Mouse (Mus musculus): ENCODE measurements around the gene Clec16a.
A peak's percentile ranks its signal among the peaks of the same experiment; 100 is the strongest.

Gene Clec16a

DNA sequence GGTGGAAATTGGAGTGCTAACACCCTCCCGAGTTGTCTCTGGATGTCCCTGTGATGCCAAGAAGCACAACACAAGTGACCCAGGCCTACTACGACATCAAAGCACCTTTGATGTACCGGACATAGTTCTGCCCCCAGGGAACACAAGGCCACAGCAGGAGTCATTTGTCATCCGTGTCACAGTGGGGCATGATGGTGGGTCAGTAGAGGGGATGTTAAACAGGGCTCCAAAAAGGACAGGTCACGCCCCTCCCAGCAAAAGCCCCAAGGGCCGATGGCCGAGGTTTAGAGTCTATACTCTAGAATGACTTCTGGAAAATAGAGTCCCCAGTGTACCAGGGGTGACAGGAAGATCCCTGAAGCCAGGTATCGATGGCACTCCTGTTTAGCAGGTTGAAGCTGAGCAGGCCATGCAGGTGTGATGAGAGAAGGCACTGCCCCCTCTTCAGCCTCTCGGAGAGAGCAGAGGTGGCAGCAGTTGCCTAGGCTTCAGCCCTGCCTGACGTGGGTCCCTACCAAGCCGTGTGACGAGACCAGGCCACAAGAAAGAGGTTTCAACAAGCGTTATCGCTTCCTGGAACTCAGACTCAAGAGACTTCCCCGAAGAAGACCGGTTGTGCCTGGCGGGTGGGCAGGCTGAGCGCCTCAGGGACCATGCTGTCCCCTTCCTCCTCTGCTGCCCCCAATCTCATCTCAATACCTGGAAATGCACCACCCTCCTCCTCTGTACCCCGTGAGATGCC lies 226.8 kb downstream of the Clec16a start:
- DNase-seq = no peak

DNA sequence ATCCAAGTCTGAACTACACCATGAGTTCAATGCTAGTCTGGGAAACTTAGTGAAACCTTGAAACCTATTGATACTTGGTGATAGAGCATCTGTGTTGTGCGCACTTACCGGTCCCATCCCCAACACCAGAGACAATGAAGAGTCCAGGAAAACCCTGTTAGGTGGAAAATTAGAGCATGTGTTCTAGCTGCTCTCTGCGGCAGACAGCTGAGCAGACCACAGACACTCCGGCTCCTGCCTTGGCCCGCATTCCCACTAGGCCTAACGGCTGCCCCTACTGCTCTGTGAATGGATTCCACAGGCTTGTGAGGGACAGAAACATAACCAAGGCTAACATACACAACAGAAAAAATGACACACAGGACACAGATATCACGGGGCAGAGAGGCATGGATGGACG lies 228.4 kb downstream of the Clec16a start:
- DNase-seq = no peak

DNA sequence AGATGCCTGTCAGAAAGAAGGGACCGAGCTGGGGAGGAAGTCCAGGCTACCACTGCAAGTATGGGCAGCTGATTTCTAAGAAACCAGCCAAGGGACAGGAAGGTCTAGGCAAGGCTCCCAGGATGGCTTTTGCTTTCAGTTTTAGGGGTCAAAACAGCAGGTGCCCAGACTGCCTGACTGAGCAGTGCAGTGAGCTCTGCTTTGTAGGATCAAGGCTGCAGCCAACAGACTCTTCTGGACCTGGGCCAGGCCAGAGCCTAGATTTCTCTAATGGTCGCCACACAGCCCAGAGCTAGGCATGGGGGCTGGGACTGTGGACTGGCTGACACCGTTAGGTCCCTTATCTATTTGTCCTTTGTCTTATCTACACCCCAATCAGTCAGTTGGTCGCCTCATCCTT lies 229.6 kb downstream of the Clec16a start:
- DNase-seq = no peak

DNA sequence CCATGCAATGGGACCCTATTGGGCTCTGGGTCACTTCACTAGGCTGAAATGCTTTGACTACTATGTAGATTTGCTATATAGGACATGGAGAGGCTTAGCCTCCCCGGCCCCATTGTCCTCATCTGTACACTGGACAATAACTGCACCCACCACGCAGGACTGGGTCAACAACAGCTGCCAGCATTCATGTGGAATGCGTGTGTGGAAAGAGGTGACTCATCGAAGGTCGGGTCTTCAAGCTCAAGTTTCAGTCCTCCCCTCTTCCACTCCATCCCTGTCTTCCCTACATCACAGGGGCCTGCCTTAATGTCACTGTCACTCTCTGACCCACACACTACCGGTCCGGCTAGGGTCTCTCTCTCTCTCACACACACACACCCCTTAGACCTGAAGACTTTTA lies 231.2 kb downstream of the Clec16a start:
- DNase-seq = no peak

DNA sequence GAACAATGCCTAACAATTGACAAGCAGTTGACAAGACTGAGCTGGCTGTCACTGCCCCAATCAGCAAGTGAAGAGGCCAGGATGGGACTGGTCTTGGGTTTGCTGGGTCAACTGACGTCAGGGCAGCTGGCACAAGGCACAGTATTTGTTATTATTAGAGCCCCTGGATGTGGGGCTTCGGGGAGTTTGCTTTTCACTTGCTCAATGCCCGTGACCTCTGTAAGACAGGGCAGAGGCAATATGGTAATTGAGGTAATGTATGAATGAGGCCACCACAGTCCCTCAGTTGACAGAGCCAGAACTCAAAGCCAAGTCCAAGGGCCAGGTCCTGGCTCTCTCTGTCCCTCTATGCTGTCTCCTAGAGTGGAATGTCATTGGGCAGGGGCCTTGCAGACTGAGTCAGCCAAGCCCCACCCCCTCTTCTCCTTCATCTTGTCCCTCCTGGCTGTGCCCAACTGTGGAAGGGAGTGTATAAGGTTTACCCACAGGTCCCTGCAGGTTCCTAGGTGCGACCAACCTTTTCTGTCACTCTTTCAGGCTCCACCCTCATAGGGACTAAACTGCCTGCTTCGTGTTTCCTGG lies 232.5 kb downstream of the Clec16a start:
- no peak for DNase-seq

DNA sequence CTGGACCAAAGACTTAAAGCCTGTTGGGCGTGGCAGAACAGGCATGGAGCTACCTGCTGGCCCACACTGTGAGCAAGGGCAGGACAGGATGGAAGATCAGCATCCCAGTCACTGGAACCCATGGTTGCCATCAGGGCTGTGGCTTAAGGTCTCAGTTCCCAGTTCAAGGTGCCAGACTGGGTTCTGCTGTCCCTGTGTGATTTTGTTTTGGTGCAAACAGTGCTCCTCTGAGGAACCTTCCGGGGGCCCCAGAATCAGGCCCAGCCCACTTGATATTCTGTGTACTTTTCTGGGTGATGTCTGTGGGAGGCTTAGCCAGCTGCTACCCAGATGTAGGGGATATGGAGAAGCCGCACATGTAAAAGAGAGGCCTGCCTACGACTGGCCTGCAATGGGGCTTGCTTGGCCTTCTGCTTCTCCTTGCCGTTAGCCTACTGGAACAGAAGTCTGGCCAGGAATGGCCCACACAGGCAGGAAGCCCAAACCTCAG lies 235.5 kb downstream of the Clec16a start:
- DNase-seq = no peak

DNA sequence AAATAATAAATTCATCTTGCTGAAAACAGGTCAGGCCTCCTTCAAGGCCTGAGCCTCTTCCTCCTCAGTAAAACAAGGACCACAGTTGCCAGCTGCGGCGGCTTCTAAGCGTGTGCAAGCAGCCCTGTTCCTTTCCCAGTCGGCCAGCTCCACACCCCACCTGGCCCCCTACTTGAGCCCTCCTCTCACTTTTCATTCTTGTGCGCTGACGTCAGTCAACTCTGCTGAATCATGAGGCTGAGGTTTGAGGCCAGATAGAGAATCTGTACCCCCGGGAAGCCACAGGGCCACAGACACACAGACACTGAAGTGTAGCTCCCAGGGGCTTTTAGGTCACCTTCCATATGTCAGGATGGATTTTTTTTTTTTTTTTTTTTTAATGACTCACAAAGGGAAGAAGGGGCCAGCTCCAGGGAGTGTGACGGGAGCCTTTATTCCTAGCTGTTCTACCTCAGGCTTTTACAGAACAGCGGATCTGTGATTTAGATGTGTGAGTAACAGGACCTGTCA lies 236.8 kb downstream of the Clec16a start:
- DNase-seq = no peak

DNA sequence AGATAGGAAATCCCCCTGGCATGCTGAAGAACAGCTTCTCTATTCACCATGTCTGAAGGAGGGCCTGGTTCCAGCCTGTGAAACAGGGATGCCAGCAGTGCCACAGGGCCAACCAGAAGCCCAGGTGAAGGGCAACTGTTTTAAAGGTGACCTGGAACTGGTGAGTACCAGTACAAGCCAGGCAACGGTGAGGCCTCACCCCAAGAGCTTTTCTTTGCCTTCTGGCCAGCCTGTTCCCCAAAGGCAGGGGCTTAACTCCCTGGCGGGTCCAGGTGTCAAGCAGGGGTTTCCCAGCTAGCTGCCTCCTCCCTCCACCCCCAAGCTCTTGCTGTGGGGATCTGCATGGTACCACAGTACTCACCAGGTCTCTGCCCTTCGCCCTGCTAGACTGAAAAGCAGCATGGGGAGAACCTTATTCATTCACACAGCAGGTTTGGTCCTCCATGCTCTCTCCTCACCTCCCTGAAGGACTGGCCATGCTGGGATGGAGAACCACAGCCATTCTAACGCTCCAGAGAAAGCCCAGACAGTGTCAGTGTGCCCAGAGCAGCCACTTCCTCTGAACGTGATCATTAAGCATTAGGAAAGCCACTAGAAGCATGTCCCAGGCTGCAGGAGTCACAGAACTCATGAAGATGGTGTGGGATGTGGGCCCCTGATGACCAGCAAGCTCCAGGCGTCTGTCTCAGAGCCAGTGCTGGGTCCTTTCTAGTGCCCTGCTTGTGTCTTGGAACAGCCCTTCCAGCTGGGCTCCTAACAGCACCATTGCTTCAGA lies 237.4 kb downstream of the Clec16a start:
- DNase-seq = no peak

DNA sequence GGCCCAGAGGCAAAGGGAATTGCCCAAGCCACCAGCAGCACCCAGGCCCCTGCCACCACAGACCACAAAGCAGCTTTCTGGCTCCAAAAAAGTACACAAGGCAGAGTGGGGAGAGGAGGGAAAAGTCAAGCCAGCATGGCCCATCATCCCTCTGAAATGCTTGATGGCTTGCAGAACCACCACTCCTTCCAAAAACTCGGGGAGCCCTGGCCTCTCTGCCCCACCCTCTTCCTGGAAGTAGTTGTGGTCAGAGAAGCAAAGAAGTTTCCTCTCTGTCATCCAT lies 238.0 kb downstream of the Clec16a start:
- DNase-seq = no peak

DNA sequence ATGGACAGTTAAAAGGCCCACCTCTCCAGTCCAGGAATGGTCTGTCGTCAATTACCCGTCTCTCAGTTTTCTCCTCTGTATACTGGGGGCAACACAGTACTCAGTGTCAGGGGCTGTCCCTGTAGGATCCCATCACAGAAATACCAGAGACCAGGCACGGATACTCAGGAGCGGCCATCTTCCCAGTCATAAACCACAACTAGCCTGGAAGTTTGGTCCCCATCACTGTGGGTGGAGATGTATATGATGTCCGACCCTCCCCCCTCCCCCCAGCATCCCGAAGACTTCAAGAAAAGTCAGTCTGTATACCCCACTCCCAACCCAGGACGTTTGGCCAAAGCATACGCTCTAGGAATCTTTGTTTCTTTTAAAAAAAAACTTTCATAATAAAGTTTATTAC lies 238.3 kb downstream of the Clec16a start:
- DNase-seq = no peak

DNA sequence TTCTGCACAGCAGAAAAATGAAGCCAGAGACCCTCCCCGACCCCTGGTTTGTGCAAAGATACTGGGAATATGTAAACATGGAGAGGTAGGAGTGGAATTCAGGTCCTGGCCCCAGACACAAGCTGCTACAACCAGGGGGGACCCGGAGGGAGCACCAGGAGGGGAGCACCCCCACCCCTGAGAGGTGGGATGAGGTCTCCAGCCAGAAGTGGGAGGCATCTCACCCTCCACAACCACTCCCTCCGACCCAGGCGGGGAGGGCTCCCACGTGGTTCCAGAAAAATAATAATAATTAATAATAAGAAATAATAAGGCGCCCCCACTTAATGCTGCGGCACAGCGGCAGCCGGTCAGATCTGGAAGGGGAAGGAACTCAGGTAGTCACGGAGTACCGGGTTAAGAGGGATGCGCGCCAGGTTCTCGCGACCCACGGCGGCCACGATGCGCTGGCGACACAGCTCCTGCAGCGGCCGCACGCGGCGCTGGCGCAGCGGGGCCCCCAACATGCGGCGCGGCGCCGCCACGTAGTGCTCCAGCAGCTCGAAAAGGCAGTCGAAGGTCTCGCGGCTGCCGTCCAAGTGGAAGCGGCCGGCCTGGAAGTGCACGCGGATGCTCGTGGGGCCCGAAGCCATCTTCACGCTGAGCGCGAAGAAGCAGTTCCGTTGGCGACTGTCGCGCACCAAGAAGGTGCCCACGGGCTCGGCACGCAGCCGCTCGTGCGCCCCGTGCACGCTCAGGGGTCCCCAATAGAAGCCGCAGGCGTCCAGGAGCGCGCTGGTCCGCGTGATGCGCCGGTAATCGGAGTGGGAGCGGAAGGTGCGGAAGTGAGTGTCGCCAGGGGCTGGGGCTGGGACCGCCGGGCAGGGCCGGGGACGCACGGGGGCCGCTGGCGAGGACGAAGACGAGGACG lies 239.0 kb downstream of the Clec16a start:
- peak; percentile 35 for DNase-seq

DNA sequence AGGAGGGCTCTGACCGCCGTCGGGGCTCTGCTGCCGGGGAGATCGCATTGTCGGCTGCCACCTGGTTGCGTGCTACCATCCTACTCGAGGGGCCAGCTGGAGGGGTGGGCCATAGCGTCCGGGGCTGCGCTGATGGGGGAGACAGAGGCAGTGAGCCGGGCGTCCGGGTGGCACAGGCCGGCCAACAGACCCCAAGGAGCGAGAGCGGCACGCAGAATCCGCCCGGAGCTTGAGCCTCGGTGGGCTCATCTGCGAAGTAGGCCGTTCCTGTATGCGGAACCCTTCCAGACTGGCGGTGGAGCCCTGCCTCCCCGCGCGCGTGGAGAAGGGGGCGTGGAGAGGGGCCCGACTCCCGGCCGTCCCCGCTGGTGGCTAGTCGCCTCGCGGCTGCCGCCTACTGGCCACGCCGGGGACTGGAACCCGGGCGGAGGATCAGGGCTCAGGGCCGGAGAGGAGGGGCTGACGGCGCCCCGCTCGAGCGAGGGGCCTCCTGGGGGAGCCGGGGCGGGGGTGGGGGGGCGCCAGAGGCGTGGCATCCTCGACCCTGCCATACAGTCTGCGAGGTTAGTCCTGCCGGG lies 239.7 kb downstream of the Clec16a start:
- peak; percentile 86 for DNase-seq

DNA sequence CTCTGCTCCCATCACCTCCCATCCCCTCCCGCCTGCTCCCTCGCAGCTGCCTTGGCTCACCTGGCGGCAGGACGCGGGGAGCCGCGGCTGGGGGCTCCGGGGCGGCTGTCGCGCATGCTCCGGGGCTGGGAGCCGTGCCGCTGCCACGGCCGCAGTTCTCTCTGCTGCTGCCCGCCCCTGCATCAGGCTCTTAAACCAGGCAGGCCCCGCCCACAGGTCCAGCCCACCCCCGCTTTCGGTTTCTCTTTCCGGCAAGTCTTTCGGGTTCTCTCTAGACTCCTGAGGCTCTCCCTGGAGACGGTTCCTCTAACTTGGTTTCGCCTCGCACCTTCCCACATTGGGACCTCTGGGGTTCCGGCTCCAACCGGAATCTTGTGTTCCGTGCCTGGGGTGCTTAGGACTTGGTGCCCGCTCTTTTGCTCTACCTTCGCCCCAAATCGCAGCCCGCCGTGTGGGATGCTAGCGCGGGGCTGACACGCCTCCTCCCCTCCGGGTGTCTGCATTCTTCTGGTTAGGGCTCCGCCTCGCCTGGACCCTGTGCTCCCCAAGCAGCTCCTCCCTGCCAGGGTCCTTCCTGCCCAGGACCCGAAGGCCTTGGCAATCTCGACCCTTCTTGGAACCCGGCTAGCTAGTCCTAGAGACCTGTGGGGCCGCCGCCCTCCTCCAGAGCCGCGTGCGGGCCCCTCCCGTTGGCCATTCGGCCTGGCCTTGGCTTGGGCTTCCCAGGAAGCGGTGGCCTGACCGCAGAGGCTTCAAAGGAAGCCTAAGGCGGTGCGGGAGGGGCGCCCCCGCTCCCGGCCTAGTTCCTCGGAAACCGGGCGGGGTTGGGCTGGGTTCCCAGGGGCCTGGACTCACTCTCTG lies 240.5 kb downstream of the Clec16a start, which contains the start of gene Socs1:
Gene Socs1 (minus strand): TSS at position 166 of the 861 bp plus-strand sequence.
- DNase-seq = peak; percentile 71

DNA sequence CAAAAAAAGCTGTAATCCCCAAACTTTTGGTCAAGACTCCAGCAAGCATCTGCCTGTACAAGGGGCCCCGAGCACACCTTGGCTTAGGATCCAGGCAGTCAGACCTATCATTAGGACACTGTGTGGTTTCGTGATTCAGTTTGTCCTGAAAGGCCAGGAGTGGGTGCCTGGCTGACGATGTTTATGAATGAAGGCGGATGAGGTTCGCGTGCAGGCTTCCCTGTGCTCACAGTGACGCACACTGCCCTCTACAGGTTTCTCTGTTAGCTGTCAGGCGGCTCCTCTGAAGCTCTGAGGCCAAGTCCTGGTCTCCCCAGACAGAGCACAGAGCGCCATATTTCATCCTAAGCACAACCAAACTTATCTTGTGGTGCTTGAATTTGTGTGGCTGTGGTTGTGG lies 241.1 kb downstream of the Clec16a start:
- peak; percentile 83 for DNase-seq

DNA sequence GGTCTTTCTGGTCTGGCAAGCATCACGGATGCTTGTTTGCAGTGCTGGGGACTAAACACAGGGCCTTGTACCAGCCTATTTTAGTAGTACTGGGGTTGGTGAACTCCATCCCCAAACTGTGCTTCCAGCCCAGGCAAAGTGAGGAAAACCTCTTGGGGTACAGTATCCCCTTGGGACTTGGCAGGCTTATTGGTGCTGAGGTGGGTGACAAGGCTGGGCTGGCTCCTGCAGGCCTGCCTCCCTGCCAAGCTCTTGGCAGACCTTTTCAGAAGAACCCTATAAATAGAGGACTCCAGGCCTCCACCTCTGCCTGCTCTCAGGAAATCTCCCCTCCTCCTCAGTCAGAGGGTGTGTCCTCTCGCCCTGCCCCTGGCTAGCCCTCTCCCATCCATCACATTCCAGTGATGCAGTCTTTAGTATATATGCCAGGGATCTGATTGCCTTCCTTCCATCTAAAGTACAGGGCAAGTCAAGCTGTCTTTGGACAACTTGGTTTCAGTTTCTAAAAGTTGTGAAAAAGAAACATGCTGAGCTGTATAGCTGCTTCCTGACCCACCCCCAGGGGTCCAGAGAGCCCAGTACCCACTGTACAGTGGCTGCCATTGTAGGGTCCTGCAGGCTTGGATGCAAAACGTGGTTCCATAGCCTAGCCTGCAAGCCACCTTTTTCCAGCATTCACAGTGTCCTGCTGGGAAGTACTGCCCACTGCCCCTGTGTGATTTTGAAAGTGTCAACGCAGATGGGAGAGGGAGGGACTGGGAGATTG lies 241.8 kb downstream of the Clec16a start:
- no peak for DNase-seq

DNA sequence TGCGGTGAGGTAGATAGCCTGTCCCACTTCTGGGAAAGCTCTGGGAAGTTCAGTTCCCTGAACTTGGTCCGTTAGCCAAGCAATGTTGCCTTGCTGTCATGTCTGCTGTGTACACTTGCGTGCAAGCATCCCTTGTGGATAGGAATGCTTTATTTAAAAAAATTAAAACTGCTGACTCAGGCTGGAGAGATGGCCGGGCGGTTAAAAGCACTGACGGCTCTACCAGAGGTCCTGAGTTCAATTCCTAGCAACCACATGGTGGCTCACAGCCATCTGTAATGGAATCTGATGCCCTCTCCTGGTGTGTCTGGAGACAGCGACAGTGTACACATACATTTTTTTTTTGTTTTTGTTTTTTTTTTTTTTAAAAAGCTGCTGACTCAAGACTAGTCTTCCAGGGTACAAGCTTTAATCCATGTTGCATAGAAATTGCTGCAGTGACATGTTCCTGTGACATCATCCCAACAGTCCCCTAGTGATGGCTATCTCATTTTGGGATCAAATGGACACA lies 242.5 kb downstream of the Clec16a start:
- DNase-seq = no peak

DNA sequence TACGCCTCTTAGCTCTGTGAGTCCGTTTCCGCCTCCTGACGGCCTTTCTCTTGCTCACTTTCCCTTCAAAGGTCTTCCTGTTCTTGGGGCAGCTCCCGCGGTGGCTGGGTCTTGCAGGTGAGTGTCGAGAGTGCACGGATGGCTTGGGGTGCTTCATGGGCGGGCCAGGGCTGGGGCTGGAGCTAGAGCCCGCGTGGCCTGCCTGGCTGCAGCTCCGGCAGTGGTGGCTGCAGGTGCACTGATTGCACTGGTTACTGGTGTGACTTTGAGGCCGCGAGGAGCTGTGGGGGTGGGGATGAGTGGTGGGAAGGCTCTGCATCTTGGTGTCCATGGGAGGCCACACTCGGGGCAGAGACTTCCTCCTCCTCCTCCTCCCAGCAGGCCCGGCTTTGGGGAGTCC lies 243.1 kb downstream of the Clec16a start, which contains the start of gene Tnp2:
Gene Tnp2 (minus strand): TSS at position 390 of the 400 bp plus-strand sequence.
- no peak for DNase-seq

DNA sequence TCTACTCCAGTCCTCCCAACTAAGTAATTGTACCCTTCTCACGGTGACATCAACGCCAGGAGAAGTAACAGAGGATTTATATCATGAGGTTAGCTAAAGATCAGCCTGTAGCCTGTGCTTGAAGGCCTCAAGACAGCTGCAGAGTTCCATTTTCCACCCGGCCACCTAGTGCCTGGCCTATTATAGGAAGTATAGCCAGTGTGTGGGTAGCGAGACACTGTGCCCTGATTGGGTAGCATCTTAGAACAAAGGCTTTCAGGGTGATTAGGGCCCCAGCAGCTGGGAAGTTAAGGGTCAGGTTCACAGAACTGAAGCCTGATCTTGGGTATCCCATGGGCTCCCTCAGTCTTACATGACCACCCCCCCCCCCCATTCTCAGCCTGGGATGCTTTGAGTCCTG lies 243.7 kb downstream of the Clec16a start:
- DNase-seq = no peak

DNA sequence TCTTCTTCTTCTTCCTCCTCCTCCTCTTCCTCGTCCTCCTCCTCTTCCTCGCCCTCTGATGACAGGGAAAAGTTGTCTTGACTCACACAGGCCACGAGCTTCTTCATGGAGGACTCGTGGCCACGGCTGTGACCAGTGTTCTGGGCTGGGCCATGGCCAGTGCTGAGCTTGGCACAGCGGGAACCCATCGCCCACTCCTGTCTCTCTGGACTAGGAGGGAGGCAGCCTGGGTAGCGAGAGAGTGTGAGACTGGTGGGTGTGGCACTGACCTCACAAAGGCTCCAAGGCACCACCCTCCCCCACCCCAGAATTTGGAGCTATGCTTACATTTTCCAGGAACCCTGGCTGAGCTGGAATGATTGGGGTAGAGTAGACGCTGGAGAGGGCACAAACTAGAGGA lies 245.6 kb downstream of the Clec16a start, which contains the start of gene Prm3:
Gene Prm3 (minus strand): TSS at position 213 of the 400 bp plus-strand sequence.
- DNase-seq = no peak

Measured in cerebellum, adult 8-10 months (tissue).